Mouse (Mus musculus) forebrain, embryonic 16.5 days (tissue): ENCODE data around the gene Dync2h1. TPM values are rescaled to one million over a fixed set of nuclear protein-coding genes. Genes with fewer than 3 reads are reported as not detected.

Experiments used
- ATAC-seq: fragments of 200-750 bp; cut with Nextera tagmentation; 2 replicates; pipeline ENCODE4 v1.8.0; 2017; ENCODE audit warnings: mild to moderate bottlenecking, moderate library complexity
- H3K27ac ChIP-seq: fragments of 300-500 bp; sonication (generic); 2 replicates; pipeline ENCODE4 v1.5.1; 2014; ENCODE audit warnings: low read length, control low read depth
- H3K27me3 ChIP-seq: fragments of 300-500 bp; sonication (generic); replicated peaks from 2 replicates; pipeline ENCODE4 v1.6.1; 2014; ENCODE audit warnings: low read length; ENCODE audit not compliant: control insufficient read depth, insufficient read depth
- H3K36me3 ChIP-seq: fragments of 300-500 bp; sonication (generic); 2 replicates; pipeline ENCODE4 v1.6.1; 2014; ENCODE audit not compliant: control insufficient read depth, insufficient read depth
- H3K4me1 ChIP-seq: fragments of 300-500 bp; sonication (generic); replicated peaks from 2 replicates; pipeline ENCODE4 v1.6.1; 2014; ENCODE audit warnings: low read length; ENCODE audit not compliant: control insufficient read depth, insufficient read depth
- H3K4me2 ChIP-seq: fragments of 300-500 bp; sonication (generic); 2 replicates; pipeline ENCODE4 v1.6.1; 2014; ENCODE audit warnings: mild to moderate bottlenecking, low read length, control low read depth
- H3K4me3 ChIP-seq: fragments of 300-500 bp; sonication (generic); replicated peaks from 2 replicates; pipeline ENCODE4 v1.5.1; 2014; ENCODE audit warnings: mild to moderate bottlenecking, low read length, control low read depth
- H3K9ac ChIP-seq: fragments of 300-500 bp; sonication (generic); replicated peaks from 2 replicates; pipeline ENCODE4 v1.6.1; 2014; ENCODE audit warnings: low read depth, low read length, control low read depth
- H3K9me3 ChIP-seq: fragments of 300-500 bp; sonication (generic); 2 replicates; pipeline ENCODE4 v1.6.1; 2016; ENCODE audit warnings: low read length; ENCODE audit not compliant: control insufficient read depth
- WGBS: fragments of 180-500 bp; shearing (Covaris S2); extraction: QIAGEN DNeasy Blood & Tissue Kit; methylation state at CpG from one replicate; pipeline ENCODE4 v1.1.7; 2014; 5-methylcytosine and 5-hydroxymethylcytosine counted together
- polyA plus RNA-seq: library from polyadenylated mRNA; unstranded; fragments of >200 nt; fragmentation: Nextera tagmentation; extraction: Ambion mirVana; gene quantifications from 2 replicates; pipeline ENCODE4 v1.2.1, GENCODE M21; 2015

Gene Dync2h1
- polyA plus RNA-seq, 1 experiment from 2014 or later = 23.3 TPM

GRCm38 (mm10) chr9:6891331-6891730, 292.9 kb downstream of the Dync2h1 start:
- H3K4me1 ChIP-seq = no peaks in the 10 kb centered on the region
- no peak for ATAC-seq
- H3K27ac ChIP-seq = no peak overlapping the region
- H3K36me3 ChIP-seq = no peaks in the 10 kb centered on the region
- no peaks in the 10 kb centered on the region for H3K27me3 ChIP-seq
- no peaks in the 10 kb centered on the region for H3K9me3 ChIP-seq
- H3K9ac ChIP-seq = no peak overlapping the region
- H3K4me2 ChIP-seq = no peak overlapping the region
- no peak overlapping the region for H3K4me3 ChIP-seq

GRCm38 (mm10) chr9:6881187-6881984, 302.9 kb downstream of the Dync2h1 start:
- 78% methylated on average over 1 of the region's 1 CpGs for WGBS
- no peak for ATAC-seq

More at GRCm38 (mm10) chr9:6881187-6881984, 302.9 kb downstream of the Dync2h1 start:
- H3K36me3 ChIP-seq = no peaks in the 10 kb centered on the region
- no peaks in the 10 kb centered on the region for H3K4me1 ChIP-seq
- H3K4me2 ChIP-seq = no peak overlapping the region
- H3K27ac ChIP-seq = no peak overlapping the region
- H3K9ac ChIP-seq = no peak overlapping the region
- H3K27me3 ChIP-seq = no peaks in the 10 kb centered on the region
- H3K9me3 ChIP-seq = no peaks in the 10 kb centered on the region
- H3K4me3 ChIP-seq = no peak overlapping the region

Other genes starting within 250 kb of the Dync2h1 start
- 120 and 133 TPM in 2 replicates for gene Dcun1d5, start 74 bp upstream of the Dync2h1 start, polyA plus RNA-seq
- gene Mmp13, start 88.1 kb upstream of the Dync2h1 start, polyA plus RNA-seq = 0.32 TPM in 1 of 2 replicates, not detected in the other
- not detected in 2 replicates for gene Mmp12, start 159.9 kb upstream of the Dync2h1 start, polyA plus RNA-seq
- not detected in 2 replicates for gene Mmp1b, start 203.6 kb upstream of the Dync2h1 start, polyA plus RNA-seq